ENCODE assay signal across 9 mouse cellular contexts in the genomic region with DNA sequence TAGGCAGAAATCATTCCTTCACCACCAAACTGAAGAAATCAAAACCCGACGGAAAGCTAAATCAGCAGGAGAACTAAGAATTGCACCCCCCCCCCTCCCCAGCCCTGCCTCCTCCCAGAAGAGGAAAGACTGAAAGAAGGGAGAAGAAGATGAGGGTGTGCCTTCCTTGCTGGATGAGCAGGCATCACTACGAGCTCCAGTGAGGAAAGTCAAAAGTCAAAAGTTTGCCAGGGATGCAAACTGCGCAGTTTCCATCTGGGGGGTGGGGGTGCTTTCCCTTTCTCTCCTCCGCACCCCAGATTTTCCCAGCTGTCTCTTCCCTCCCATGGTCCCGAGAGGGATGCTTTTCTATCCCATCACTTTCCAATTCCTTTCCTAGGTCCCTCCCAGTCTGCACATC. TPM values are rescaled to one million over a fixed set of nuclear protein-coding genes. Genes with fewer than 3 reads are reported as not detected.
DNase-seq lines count a peak whose midpoint lies in the region; ATAC-seq and TF ChIP-seq lines count a peak whose summit lies in the region.
"Had no signal": no experiment of that assay in that cellular context is flagged by ENCODE, and none has a peak within 500 bp of the region (broad histone marks: within the 10 kb centered on the region; RNA-seq: fewer than 3 reads in every experiment).

No protein-coding gene starts in this region.

- peaks cover 24% of the 10 kb centered on the region for H3K27me3 ChIP-seq in kidney, embryonic 15.5 days
- H3K27me3 ChIP-seq in embryonic facial prominence, embryonic 14.5 days (replicated peaks; ENCODE audit: control insufficient read depth, insufficient read depth, low read length) = peaks cover 30% of the 10 kb centered on the region
- H3K27me3 ChIP-seq in intestine, embryonic 15.5 days (replicated peaks) = peaks cover 11% of the 10 kb centered on the region; the same call in 1 of the 2 replicates
- peaks cover 19% of the 10 kb centered on the region for H3K27me3 ChIP-seq in midbrain, postnatal 0 days (ENCODE audit: insufficient read depth, low read length)

- ATAC-seq in kidney, embryonic 15.5 days (replicated peaks; ENCODE audit: low FRiP score) = no peak; the same call in none of the 2 replicates
- ATAC-seq in embryonic facial prominence, embryonic 14.5 days (ENCODE audit: low read depth) = no peak
- peak; percentile 8; the same call in 1 of the 2 replicates for ATAC-seq in intestine, embryonic 15.5 days
- ATAC-seq in midbrain, postnatal 0 days (ENCODE audit: low FRiP score) = no peak

- no peak for TF ChIP-seq CTCF in midbrain, postnatal 0 days (IDR thresholded peaks at IDR 0.05)

- no peaks in the 10 kb centered on the region for H3K9me3 ChIP-seq in kidney, embryonic 15.5 days (replicated peaks)
- no peaks in the 10 kb centered on the region for H3K9me3 ChIP-seq in embryonic facial prominence, embryonic 14.5 days (ENCODE audit: control insufficient read depth, low read length)
- H3K9me3 ChIP-seq in intestine, embryonic 15.5 days = no peaks in the 10 kb centered on the region
- no peaks in the 10 kb centered on the region for H3K9me3 ChIP-seq in midbrain, postnatal 0 days (ENCODE audit: low read length)
- H3K9me3 ChIP-seq: G1E had no signal

- H3K4me3 ChIP-seq in kidney, embryonic 15.5 days (replicated peaks) = peak overlapping the region; percentile 61
- H3K4me3 ChIP-seq in embryonic facial prominence, embryonic 14.5 days (ENCODE audit: low read depth, low read length) = peak overlapping the region; percentile 54
- peak overlapping the region; percentile 56 for H3K4me3 ChIP-seq in intestine, embryonic 15.5 days (replicated peaks)
- H3K4me3 ChIP-seq in midbrain, postnatal 0 days (ENCODE audit: low read depth, low read length) = peak overlapping the region; percentile 39

- DNase-seq in kidney, adult 18-20 months = no peak
- no peak for DNase-seq in embryonic facial prominence, embryonic 14.5 days (ENCODE audit: low spot score)
- DNase-seq in midbrain, postnatal 0 days (ENCODE audit: low spot score) = no peak
- DNase-seq in left cerebral cortex, adult 18-20 months (ENCODE audit: low spot score in 2 of 2) = no peak
- DNase-seq in spleen, postnatal 36 days (ENCODE audit: low spot score in 2 of 2) = no peak
- no peak for DNase-seq in gastrocnemius, postnatal 25 days

- H3K4me2 ChIP-seq in kidney, embryonic 15.5 days = peak overlapping the region; percentile 98
- peak overlapping the region; percentile 96 for H3K4me2 ChIP-seq in embryonic facial prominence, embryonic 14.5 days (ENCODE audit: low read depth, low read length)
- peak overlapping the region; percentile 99 for H3K4me2 ChIP-seq in intestine, embryonic 15.5 days (replicated peaks)
- peak overlapping the region; percentile 72 for H3K4me2 ChIP-seq in midbrain, postnatal 0 days (ENCODE audit: low read depth, low read length, poor library complexity, severe bottlenecking)

- no peak overlapping the region for H3K27ac ChIP-seq in kidney, embryonic 15.5 days
- H3K27ac ChIP-seq in embryonic facial prominence, embryonic 14.5 days (replicated peaks; ENCODE audit: low read depth, low read length) = no peak overlapping the region
- H3K27ac ChIP-seq in intestine, embryonic 15.5 days = no peak overlapping the region
- H3K27ac ChIP-seq in midbrain, postnatal 0 days (ENCODE audit: low read depth, low read length) = no peak overlapping the region

- no peaks in the 10 kb centered on the region for H3K36me3 ChIP-seq in kidney, embryonic 15.5 days
- H3K36me3 ChIP-seq in embryonic facial prominence, embryonic 14.5 days (ENCODE audit: control insufficient read depth, insufficient read depth, low read length) = no peaks in the 10 kb centered on the region
- H3K36me3 ChIP-seq in intestine, embryonic 15.5 days = no peaks in the 10 kb centered on the region
- no peaks in the 10 kb centered on the region for H3K36me3 ChIP-seq in midbrain, postnatal 0 days (ENCODE audit: insufficient read depth, low read length)
- H3K36me3 ChIP-seq: G1E had no signal

- peaks cover 25% of the 10 kb centered on the region for H3K4me1 ChIP-seq in kidney, embryonic 15.5 days
- H3K4me1 ChIP-seq in embryonic facial prominence, embryonic 14.5 days (ENCODE audit: control insufficient read depth, insufficient read depth, low read length) = peaks cover 4% of the 10 kb centered on the region; the same call in 1 of the 2 replicates
- peaks cover 8% of the 10 kb centered on the region for H3K4me1 ChIP-seq in intestine, embryonic 15.5 days (replicated peaks)
- H3K4me1 ChIP-seq in midbrain, postnatal 0 days (ENCODE audit: insufficient read depth, low read length) = no peaks in the 10 kb centered on the region; the same call in 1 of the 2 replicates

- H3K9ac ChIP-seq in kidney, embryonic 15.5 days = peak overlapping the region; percentile 57
- H3K9ac ChIP-seq in embryonic facial prominence, embryonic 14.5 days (ENCODE audit: low read depth, low read length) = 0 out of 2 replicates have a peak overlapping the region, but pooled peaks have one; percentile 68
- H3K9ac ChIP-seq in intestine, embryonic 15.5 days = no peak overlapping the region; the same call in 1 of the 2 replicates
- H3K9ac ChIP-seq in midbrain, postnatal 0 days (replicated peaks; ENCODE audit: low read length, poor library complexity, severe bottlenecking) = no peak overlapping the region

- WGBS in kidney, embryonic 15.5 days = 14% methylated on average over 6 of the region's 6 CpGs
- WGBS in embryonic facial prominence, embryonic 14.5 days = 11% methylated on average over 6 of the region's 6 CpGs
- 21% methylated on average over 6 of the region's 6 CpGs for WGBS in intestine, embryonic 15.5 days
- WGBS in midbrain, postnatal 0 days = 9% methylated on average over 6 of the region's 6 CpGs

RNA-seq across cellular contexts. Expression of gene Moxd1, which starts 0.4 kb away (rescaled TPM):
- polyA plus RNA-seq in kidney, embryonic 15.5 days (2015; fragmentation: Nextera tagmentation; extraction: Ambion mirVana) = 21.4 and 26.1 TPM in 2 replicates
- 19.8 and 21.7 TPM in 2 replicates for polyA plus RNA-seq in embryonic facial prominence, embryonic 14.5 days (2014; fragmentation: Nextera tagmentation; extraction: Ambion mirVana)
- 14.2 and 14.7 TPM in 2 replicates for polyA plus RNA-seq in intestine, embryonic 15.5 days (2015; fragmentation: Nextera tagmentation; extraction: Ambion mirVana)
- total RNA-seq in midbrain, postnatal 0 days (2014; rRNA removed) = 5.1 and 10.8 TPM in 2 replicates
- 1.1 and 1.4 TPM in 2 replicates for polyA plus RNA-seq in midbrain, postnatal 0 days (2015; fragmentation: Nextera tagmentation; extraction: Ambion mirVana)
- total RNA-seq in left cerebral cortex, adult 18-20 months (2021) = 10 to 100 TPM in 1 of 2 experiments, 1 to 10 TPM in 1; 9.6 to 10.3 TPM
- under 1 TPM; 0.56 to 0.69 TPM for total RNA-seq in gastrocnemius, postnatal 25 days (2021)
- total RNA-seq: G1E had no signal
- polyA plus RNA-seq: G1E had no signal

Comparison
In these comparisons a context has a peak if more than half of its experiments do, and no peak if none do; other contexts are left out.
1. H3K9ac ChIP-seq: peak in kidney, embryonic 15.5 days (single experiment) and embryonic facial prominence, embryonic 14.5 days (single experiment); none in intestine, embryonic 15.5 days (single experiment) and midbrain, postnatal 0 days (single experiment).
2. Peak in every context shown above with its lines, with median percentiles within 50 percentile points of each other: H3K4me2 ChIP-seq and H3K4me3 ChIP-seq.